Mouse (Mus musculus) heart, embryonic 13.5 days (tissue): ENCODE data around the gene Bzw1. TPM values are rescaled to one million over a fixed set of nuclear protein-coding genes. Genes with fewer than 3 reads are reported as not detected.
A peak's percentile ranks its signal among the peaks of the same experiment; 100 is the strongest.

Source experiments
- ATAC-seq: fragments of 200-750 bp; cut with Nextera tagmentation; 2 replicates; pipeline ENCODE4 v1.8.0; 2017; ENCODE audit warnings: moderate TSS enrichment; ENCODE audit not compliant: insufficient number of reproducible peaks, low FRiP score, low TSS enrichment; ENCODE audit errors: extremely low read depth
- H3K27ac ChIP-seq: fragments of 300-500 bp; sonication (generic); replicated peaks from 2 replicates; pipeline ENCODE4 v1.5.1; 2015; ENCODE audit warnings: moderate library complexity, mild to moderate bottlenecking, inconsistent platforms
- H3K27me3 ChIP-seq: fragments of 300-500 bp; sonication (generic); replicated peaks from 2 replicates; pipeline ENCODE4 v1.6.1; 2015; ENCODE audit warnings: mild to moderate bottlenecking, inconsistent platforms
- H3K36me3 ChIP-seq: fragments of 300-500 bp; sonication (generic); 2 replicates; pipeline ENCODE4 v1.6.1; 2015; ENCODE audit warnings: mild to moderate bottlenecking, inconsistent platforms
- H3K4me1 ChIP-seq: fragments of 300-500 bp; sonication (generic); 2 replicates; pipeline ENCODE4 v1.6.1; 2015; ENCODE audit warnings: inconsistent platforms
- H3K4me2 ChIP-seq: fragments of 300-500 bp; sonication (generic); 2 replicates; pipeline ENCODE4 v1.6.1; 2015; ENCODE audit warnings: inconsistent platforms, mild to moderate bottlenecking, moderate library complexity
- H3K4me3 ChIP-seq: fragments of 300-500 bp; sonication (generic); 2 replicates; pipeline ENCODE4 v1.5.1; 2015; ENCODE audit warnings: moderate library complexity, mild to moderate bottlenecking, inconsistent platforms
- H3K9ac ChIP-seq: fragments of 300-500 bp; sonication (generic); 2 replicates; pipeline ENCODE4 v1.6.1; 2015; ENCODE audit warnings: inconsistent platforms, mild to moderate bottlenecking, moderate library complexity
- H3K9me3 ChIP-seq: fragments of 300-500 bp; sonication (generic); 2 replicates; pipeline ENCODE4 v1.6.1; 2016; ENCODE audit warnings: inconsistent platforms
- WGBS: fragments of 180-500 bp; shearing (Covaris S2); methylation state at CpG from one replicate; pipeline ENCODE4 v1.1.7; 2015; ENCODE audit warnings: mixed read lengths; 5-methylcytosine and 5-hydroxymethylcytosine counted together
- polyA plus RNA-seq: library from polyadenylated mRNA; unstranded; fragments of >200 nt; fragmentation: Nextera tagmentation; extraction: Ambion mirVana; gene quantifications from 2 replicates; pipeline ENCODE4 v1.2.1, GENCODE M21; 2015

The Bzw1 gene
- polyA plus RNA-seq = 205 and 209 TPM in 2 replicates

GRCm38 (mm10) chr1:58392652-58393283 is at the start of gene Bzw1:
TSS of gene Bzw1 (plus strand) at chr1:58392898.
- no peaks in the 10 kb centered on the region for H3K9me3 ChIP-seq
- H3K9ac ChIP-seq = peak within 1 kb of the TSS; percentile 97
- under 1% methylated on average over 51 of the region's 61 CpGs for WGBS
- no peaks in the 10 kb centered on the region for H3K27me3 ChIP-seq
- peak within 1 kb of the TSS; percentile 89 for H3K4me3 ChIP-seq
- H3K36me3 ChIP-seq = peaks cover 33% of the 10 kb centered on the region
- peak; percentile 88 for ATAC-seq
- H3K27ac ChIP-seq = peak within 1 kb of the TSS; percentile 98
- peak within 1 kb of the TSS; percentile 78 for H3K4me2 ChIP-seq
- H3K4me1 ChIP-seq = peaks cover 24% of the 10 kb centered on the region

GRCm38 (mm10) chr1:58343861-58344260 is 48.8 kb upstream of the Bzw1 start:
- Histone ChIP-seq H3K9ac (no peak overlapping the region), H3K36me3 (no peaks in the 10 kb centered on the region), H3K4me3 (no peak overlapping the region), H3K4me2 (no peak overlapping the region), H3K27ac (no peak overlapping the region), H3K4me1 (peaks cover 6% of the 10 kb centered on the region), H3K27me3 (no peaks in the 10 kb centered on the region), H3K9me3 (no peaks in the 10 kb centered on the region)
- ATAC-seq = no peak
- 70% methylated on average over 4 of the region's 4 CpGs for WGBS

- H3K9ac ChIP-seq = no peak overlapping the region
Observed at GRCm38 (mm10) chr1:58344570-58344969, 48.1 kb upstream of the Bzw1 start.

GRCm38 (mm10) chr1:58346159-58346558 is 46.5 kb upstream of the Bzw1 start:
- Histone ChIP-seq H3K27me3 (no peaks in the 10 kb centered on the region), H3K27ac (no peak overlapping the region), H3K4me2 (no peak overlapping the region), H3K4me3 (no peak overlapping the region), H3K9me3 (no peaks in the 10 kb centered on the region), H3K36me3 (no peaks in the 10 kb centered on the region), H3K4me1 (peaks cover 6% of the 10 kb centered on the region), H3K9ac (no peak overlapping the region)
- WGBS = 72% methylated on average over 14 of the region's 14 CpGs
- no peak for ATAC-seq

More at GRCm38 (mm10) chr1:58344570-58344969, 48.1 kb upstream of the Bzw1 start:
- Histone ChIP-seq H3K4me2 (no peak overlapping the region), H3K27ac (no peak overlapping the region), H3K36me3 (no peaks in the 10 kb centered on the region), H3K9me3 (no peaks in the 10 kb centered on the region), H3K4me3 (no peak overlapping the region), H3K27me3 (no peaks in the 10 kb centered on the region), H3K4me1 (peaks cover 6% of the 10 kb centered on the region)
- ATAC-seq = no peak
- 80% methylated on average over 5 of the region's 5 CpGs for WGBS

- 74% methylated on average over 6 of the region's 6 CpGs for WGBS
- H3K27ac ChIP-seq = no peak overlapping the region
- H3K4me3 ChIP-seq = no peak overlapping the region
- peaks cover 7% of the 10 kb centered on the region; the same call in 1 of the 2 replicates for H3K4me1 ChIP-seq
- no peak overlapping the region for H3K9ac ChIP-seq
- no peak for ATAC-seq
- H3K9me3 ChIP-seq = no peaks in the 10 kb centered on the region
- H3K4me2 ChIP-seq = no peak overlapping the region
- no peaks in the 10 kb centered on the region for H3K36me3 ChIP-seq
- no peaks in the 10 kb centered on the region for H3K27me3 ChIP-seq
Observed at GRCm38 (mm10) chr1:58348712-58349111, 44.0 kb upstream of the Bzw1 start.

- WGBS = 56% methylated on average over 4 of the region's 4 CpGs
- H3K4me1 ChIP-seq = peaks cover 7% of the 10 kb centered on the region; the same call in 1 of the 2 replicates
- H3K4me3 ChIP-seq = no peak overlapping the region
- H3K9ac ChIP-seq = no peak overlapping the region
- no peak overlapping the region for H3K4me2 ChIP-seq
- H3K27ac ChIP-seq = no peak overlapping the region
- ATAC-seq = no peak; the same call in 1 of the 2 replicates
- no peaks in the 10 kb centered on the region for H3K9me3 ChIP-seq
- no peaks in the 10 kb centered on the region for H3K27me3 ChIP-seq
- H3K36me3 ChIP-seq = no peaks in the 10 kb centered on the region
Observed at GRCm38 (mm10) chr1:58353238-58353893, 39.3 kb upstream of the Bzw1 start.

- H3K27ac ChIP-seq = no peak overlapping the region
- H3K27me3 ChIP-seq = no peaks in the 10 kb centered on the region
- ATAC-seq = no peak
- no peak overlapping the region for H3K4me3 ChIP-seq
- no peak overlapping the region for H3K4me2 ChIP-seq
- H3K9me3 ChIP-seq = no peaks in the 10 kb centered on the region
- peaks cover 5% of the 10 kb centered on the region; the same call in 1 of the 2 replicates for H3K4me1 ChIP-seq
- WGBS = 68% methylated on average over 19 of the region's 19 CpGs
- no peaks in the 10 kb centered on the region for H3K36me3 ChIP-seq
- no peak overlapping the region for H3K9ac ChIP-seq
Observed at GRCm38 (mm10) chr1:58358958-58359901, 33.5 kb upstream of the Bzw1 start.

GRCm38 (mm10) chr1:58362296-58362695 is 30.4 kb upstream of the Bzw1 start:
- no peak for ATAC-seq

GRCm38 (mm10) chr1:58364551-58364950 is 28.1 kb upstream of the Bzw1 start:
- no peak overlapping the region for H3K9ac ChIP-seq
- no peak for ATAC-seq
- H3K4me2 ChIP-seq = no peak overlapping the region
- no peak overlapping the region for H3K4me3 ChIP-seq
- no peaks in the 10 kb centered on the region for H3K36me3 ChIP-seq
- H3K4me1 ChIP-seq = peaks cover 5% of the 10 kb centered on the region; the same call in 1 of the 2 replicates
- 91% methylated on average over 12 of the region's 12 CpGs for WGBS
- no peaks in the 10 kb centered on the region for H3K9me3 ChIP-seq
- H3K27ac ChIP-seq = no peak overlapping the region
- no peaks in the 10 kb centered on the region for H3K27me3 ChIP-seq

More at GRCm38 (mm10) chr1:58362296-58362695, 30.4 kb upstream of the Bzw1 start:
- no peaks in the 10 kb centered on the region for H3K36me3 ChIP-seq
- no peak overlapping the region for H3K4me2 ChIP-seq
- WGBS = 32% methylated on average over 4 of the region's 4 CpGs
- H3K27me3 ChIP-seq = no peaks in the 10 kb centered on the region
- H3K4me1 ChIP-seq = peaks cover 5% of the 10 kb centered on the region; the same call in 1 of the 2 replicates
- no peak overlapping the region for H3K27ac ChIP-seq
- H3K9me3 ChIP-seq = no peaks in the 10 kb centered on the region
- no peak overlapping the region for H3K4me3 ChIP-seq
- H3K9ac ChIP-seq = no peak overlapping the region

- no peaks in the 10 kb centered on the region for H3K9me3 ChIP-seq
- no peak overlapping the region for H3K9ac ChIP-seq
- ATAC-seq = no peak
- no peak overlapping the region for H3K27ac ChIP-seq
- H3K4me2 ChIP-seq = no peak overlapping the region
- no peak overlapping the region for H3K4me3 ChIP-seq
- H3K27me3 ChIP-seq = no peaks in the 10 kb centered on the region
- 92% methylated on average over 3 of the region's 3 CpGs for WGBS
- H3K36me3 ChIP-seq = no peaks in the 10 kb centered on the region
- peaks cover 5% of the 10 kb centered on the region; the same call in 1 of the 2 replicates for H3K4me1 ChIP-seq
Observed at GRCm38 (mm10) chr1:58365829-58366228, 26.9 kb upstream of the Bzw1 start.
